Mouse (Mus musculus): Measurements from ENCODE around the gene Tcea3.

- TF ChIP-seq CTCF (IDR thresholded peaks at IDR 0.05; ENCODE audit: low read depth) = no peak
- no peak for TF ChIP-seq EP300 (optimal IDR thresholded peaks at IDR 0.05)
These were observed 36.3 kb downstream of the Tcea3 start for GRCm38 (mm10) chr4:136283783-136284182.
